Mouse (Mus musculus) CH12.LX (cell line): Measurements from ENCODE around the gene Inpp5a. TPM values are rescaled to one million over a fixed set of nuclear protein-coding genes. Genes with fewer than 3 reads are reported as not detected.
"Not testable (repeated sequence)": the region's sequence is repeated elsewhere in the genome, so short reads cannot be mapped to it uniquely, and the experiment has no call there.

Experiments used
- DNase-seq: peaks from one replicate; pipeline ENCODE4 v3.0.0-alpha.2; 2013; ENCODE audit errors: extremely low read depth
- H3K27ac ChIP-seq: 2 replicates; pipeline ENCODE4 v1.5.1; 2012; ENCODE audit warnings: low read depth, mild to moderate bottlenecking, control low read depth, moderate library complexity; ENCODE audit not compliant: insufficient read depth
- H3K27me3 ChIP-seq: replicated peaks from 2 replicates; pipeline ENCODE3; 2012; ENCODE audit warnings: inconsistent platforms
- H3K36me3 ChIP-seq, 2 experiments: replicated peaks in 1 of 2; 2 replicates each; pipeline versions ENCODE3 to v1.6.1; 2012; ENCODE audit warnings: inconsistent platforms in 1 of 2, low read length in 1 of 2, mild to moderate bottlenecking in 1 of 2, mixed read lengths in 1 of 2, moderate library complexity in 1 of 2; ENCODE audit not compliant: control insufficient read depth in 1 of 2, insufficient read depth in 1 of 2
- H3K4me1 ChIP-seq, 2 experiments: 2 replicates each; pipeline ENCODE4 v1.6.1; 2012; ENCODE audit warnings: inconsistent platforms in 1 of 2, moderate library complexity in 1 of 2; ENCODE audit not compliant: insufficient read depth in 2 of 2, control insufficient read depth in 1 of 2
- H3K4me2 ChIP-seq: 2 replicates; pipeline ENCODE4 v1.6.1; 2012; ENCODE audit warnings: low read depth, mild to moderate bottlenecking, control low read depth; ENCODE audit not compliant: poor library complexity, insufficient read depth, severe bottlenecking
- H3K4me3 ChIP-seq, 3 experiments: fragments of 150-350 bp in 1 of 3; sonication (generic) in 1 of 3; replicated peaks in 1 of 3; 2 replicates each; pipeline versions ENCODE3 to v1.5.1; 2011 to 2012; ENCODE audit warnings: low read depth in 2 of 3, low read length in 2 of 3, mild to moderate bottlenecking in 2 of 3, moderate library complexity in 2 of 3, control low read depth in 1 of 3, improper control_type of control experiment in 1 of 3, inconsistent platforms in 1 of 3, mixed read lengths in 1 of 3; ENCODE audit not compliant: poor library complexity in 1 of 3
- H3K79me2 ChIP-seq: replicated peaks from 2 replicates; pipeline ENCODE4 v1.6.1; 2012; ENCODE audit warnings: mild to moderate bottlenecking, moderate library complexity; ENCODE audit not compliant: control insufficient read depth, poor library complexity, insufficient read depth, severe bottlenecking; ENCODE audit errors: extremely low read depth
- H3K9ac ChIP-seq: 2 replicates; pipeline ENCODE4 v1.6.1; 2012; ENCODE audit warnings: low read depth, mild to moderate bottlenecking, control low read depth, moderate library complexity; ENCODE audit not compliant: insufficient read depth
- H3K9me3 ChIP-seq: replicated peaks from 2 replicates; pipeline ENCODE3; 2012; ENCODE audit warnings: low read length, inconsistent platforms, mixed read lengths
- BHLHE40 ChIP-seq: IDR thresholded peaks from 2 replicates; pipeline ENCODE4 v1.6.1; 2011; ENCODE audit warnings: mild to moderate bottlenecking, low read depth, low read length, improper control_type of control experiment
- CHD2 ChIP-seq: IDR thresholded peaks from 2 replicates; pipeline ENCODE4 v1.6.1; 2011; ENCODE audit warnings: low read length, improper control_type of control experiment
- E2F4 ChIP-seq: IDR thresholded peaks from 2 replicates; pipeline ENCODE4 v1.6.1; 2011; ENCODE audit warnings: low read depth, low read length, improper control_type of control experiment; ENCODE audit not compliant: insufficient replicate concordance
- ELF1 ChIP-seq: IDR thresholded peaks from 2 replicates; pipeline ENCODE4 v1.6.1; 2014; ENCODE audit warnings: low read depth, mild to moderate bottlenecking, inconsistent platforms, low read length, improper control_type of control experiment
- ETS1 ChIP-seq: conservative IDR thresholded peaks from 2 replicates; pipeline ENCODE4 v1.6.1; 2012; ENCODE audit warnings: low read depth, mild to moderate bottlenecking, inconsistent platforms, low read length, improper control_type of control experiment, moderate library complexity
- HCFC1 ChIP-seq: IDR thresholded peaks from 2 replicates; pipeline ENCODE4 v1.6.1; 2012; ENCODE audit warnings: low read depth, mild to moderate bottlenecking, inconsistent platforms, low read length, improper control_type of control experiment
- KAT2A ChIP-seq: IDR thresholded peaks from 2 replicates; pipeline ENCODE4 v1.6.1; 2012; ENCODE audit warnings: low read length, improper control_type of control experiment, inconsistent platforms; ENCODE audit not compliant: insufficient replicate concordance
- MAFK ChIP-seq: IDR thresholded peaks from 2 replicates; pipeline ENCODE4 v1.6.1; 2011; ENCODE audit warnings: low read length, improper control_type of control experiment; ENCODE audit not compliant: insufficient replicate concordance
- MAZ ChIP-seq: IDR thresholded peaks from 2 replicates; pipeline ENCODE4 v1.6.1; 2012; ENCODE audit warnings: low read depth, mild to moderate bottlenecking, inconsistent platforms, low read length, improper control_type of control experiment, moderate library complexity
- MXI1 ChIP-seq: IDR thresholded peaks from 2 replicates; pipeline ENCODE4 v1.6.1; 2011; ENCODE audit warnings: mild to moderate bottlenecking, low read depth, low read length, improper control_type of control experiment
- MYC ChIP-seq: IDR thresholded peaks from 2 replicates; pipeline ENCODE4 v1.6.1; 2011; ENCODE audit warnings: low read depth, mild to moderate bottlenecking, improper control_type of control experiment, low read length
- NRF1 ChIP-seq: IDR thresholded peaks from 2 replicates; pipeline ENCODE4 v1.6.1; 2014; ENCODE audit warnings: low read depth, mild to moderate bottlenecking, inconsistent platforms, low read length, improper control_type of control experiment, moderate library complexity
- POLR2A ChIP-seq: IDR thresholded peaks from 2 replicates; pipeline ENCODE4 v1.6.1; 2011; ENCODE audit warnings: low read depth, mild to moderate bottlenecking, improper control_type of control experiment, low read length
- RAD21 ChIP-seq: IDR thresholded peaks from 2 replicates; pipeline ENCODE4 v1.6.1; 2011; ENCODE audit warnings: low read depth, mild to moderate bottlenecking, low read length, improper control_type of control experiment, moderate library complexity
- SIN3A ChIP-seq: IDR thresholded peaks from 2 replicates; pipeline ENCODE4 v1.6.1; 2012; ENCODE audit warnings: low read length, improper control_type of control experiment, inconsistent platforms
- SMC3 ChIP-seq: IDR thresholded peaks from 2 replicates; pipeline ENCODE4 v1.6.1; 2011; ENCODE audit warnings: low read depth, low read length, improper control_type of control experiment
- TCF12 ChIP-seq: IDR thresholded peaks from 2 replicates; pipeline ENCODE4 v1.6.1; 2014; ENCODE audit warnings: low read depth, mild to moderate bottlenecking, inconsistent platforms, low read length, improper control_type of control experiment
- ZC3H11A ChIP-seq: IDR thresholded peaks from 2 replicates; pipeline ENCODE4 v1.6.1; 2012; ENCODE audit warnings: low read depth, mild to moderate bottlenecking, inconsistent platforms, low read length, improper control_type of control experiment
- ZNF384 ChIP-seq: IDR thresholded peaks from 2 replicates; pipeline ENCODE4 v1.6.1; 2012; ENCODE audit warnings: low read depth, low read length, improper control_type of control experiment, inconsistent platforms
- dilution Hi-C: fragments of 300-500 bp; cut with MboI; formaldehyde crosslinking; loops from 2 replicates; pipeline ENCODE4 v1.14.3; 2020; ENCODE audit warnings: low sequenced_read_pairs; ENCODE audit not compliant: extremely low pct_unique_long_range_greater_than_20kb, extremely low pct_ligation_motif_present
- in situ Hi-C: fragments of 300-500 bp; cut with MboI; formaldehyde crosslinking; loops from 3 replicates; pipeline ENCODE4 v1.14.3; 2019; ENCODE audit warnings: low sequenced_read_pairs, low pct_ligation_motif_present, low pct_unique_long_range_greater_than_20kb, mixed read lengths
- polyA plus RNA-seq: library from polyadenylated mRNA; unstranded; fragments of >175 nt; gene quantifications from 2 replicates; pipeline ENCODE4 v1.2.1, GENCODE M21; 2012; ENCODE audit warnings: low read depth; ENCODE audit not compliant: insufficient read length
- total RNA-seq, 2 experiments: library from RNA; depleted of rRNA; stranded (reverse); fragments of 300-350 nt in 1 of 2; fragments of >200 nt in 1 of 2; gene quantifications; 2 replicates each; pipeline ENCODE4 v1.2.3; 2012 to 2014

Gene Inpp5a
- total and polyA plus RNA-seq, 3 experiments, result 1.7 to 5.4 (median 3.0) TPM

GRCm38 (mm10) chr7:139422827-139423226 lies 33.9 kb downstream of the Inpp5a start:
- Histone ChIP-seq H3K4me3 (no peak overlapping the region), H3K79me2 (no peaks in the 10 kb centered on the region), H3K27ac (no peak overlapping the region), H3K9ac (no peak overlapping the region), H3K4me2 (no peak overlapping the region)
- no peak for DNase-seq
- TF ChIP-seq SMC3, result no peak
- TF ChIP-seq HCFC1, result no peak
- TF ChIP-seq BHLHE40, result no peak
- TF ChIP-seq SIN3A, result no peak
- TF ChIP-seq ZNF384, result no peak
- TF ChIP-seq ETS1, result no peak
- TF ChIP-seq CHD2, result no peak
- no peak for TF ChIP-seq NRF1
- no peak for TF ChIP-seq KAT2A
- no peak for TF ChIP-seq MYC
- TF ChIP-seq MXI1, result no peak
- TF ChIP-seq MAZ, result no peak
- no peak for TF ChIP-seq ELF1
- TF ChIP-seq RAD21, result no peak
- no peak for TF ChIP-seq TCF12
- TF ChIP-seq POLR2A, result no peak
- TF ChIP-seq ZC3H11A, result no peak
- no peak for TF ChIP-seq E2F4
- TF ChIP-seq, all 38 proteins: peak for 0
- Histone ChIP-seq H3K4me1 (peaks cover 7 to 17% of the 10 kb centered on the region in 2 experiments), H3K36me3 (peaks cover 0 to 8% of the 10 kb centered on the region in 2 experiments), H3K9me3 (peaks cover 8% of the 10 kb centered on the region), H3K27me3 (no peaks in the 10 kb centered on the region)
- dilution Hi-C loops (no loop called here), in situ Hi-C loops (no loop called here)

DNA sequence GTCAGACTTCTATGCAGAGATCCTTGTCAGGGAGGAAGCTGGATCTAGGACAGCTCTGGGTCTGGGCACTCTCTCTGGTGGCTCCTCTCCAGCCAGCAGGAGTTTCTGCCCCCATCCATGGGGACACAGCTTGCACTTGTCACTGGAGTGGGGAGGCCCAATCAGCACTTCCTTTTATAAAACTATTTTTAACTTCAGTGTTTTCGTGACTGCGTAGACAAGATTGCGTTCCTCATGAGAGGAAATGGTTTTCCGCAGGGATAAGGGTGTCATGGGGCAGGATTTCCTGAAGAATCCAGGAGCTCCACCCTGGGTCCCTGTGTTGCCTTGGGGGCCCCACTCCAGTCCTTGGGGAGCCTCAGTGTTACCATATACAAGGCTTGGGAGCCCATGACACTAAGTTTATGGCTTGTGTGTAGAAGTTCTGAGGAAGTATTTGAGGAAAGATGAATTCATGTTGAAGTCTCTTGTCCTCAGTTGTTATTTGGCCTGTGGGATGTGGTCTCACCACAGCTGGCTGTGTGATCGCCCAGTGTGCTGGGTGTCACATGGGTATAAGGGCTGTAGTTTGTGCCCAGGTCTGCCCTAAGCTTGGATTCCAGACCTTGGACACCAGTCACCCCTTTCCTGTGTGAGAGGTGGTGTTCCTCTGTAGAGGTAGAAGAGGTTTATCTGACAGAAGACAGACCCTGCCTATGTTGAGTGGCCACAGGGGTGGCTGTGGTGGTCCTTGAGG lies 45.4 kb downstream of the Inpp5a start:
- dilution Hi-C loops (no loop called here), in situ Hi-C loops (no loop called here)
- Histone ChIP-seq H3K27ac (no peak overlapping the region), H3K9me3 (no peaks in the 10 kb centered on the region), H3K4me2 (no peak overlapping the region), H3K9ac (no peak overlapping the region), H3K79me2 (no peaks in the 10 kb centered on the region), H3K4me1 (no peaks in the 10 kb centered on the region), H3K4me3 (no peak overlapping the region), H3K36me3 (no peaks in the 10 kb centered on the region), H3K27me3 (no peaks in the 10 kb centered on the region)
- no peak for TF ChIP-seq MAFK
- DNase-seq, result no peak

DNA sequence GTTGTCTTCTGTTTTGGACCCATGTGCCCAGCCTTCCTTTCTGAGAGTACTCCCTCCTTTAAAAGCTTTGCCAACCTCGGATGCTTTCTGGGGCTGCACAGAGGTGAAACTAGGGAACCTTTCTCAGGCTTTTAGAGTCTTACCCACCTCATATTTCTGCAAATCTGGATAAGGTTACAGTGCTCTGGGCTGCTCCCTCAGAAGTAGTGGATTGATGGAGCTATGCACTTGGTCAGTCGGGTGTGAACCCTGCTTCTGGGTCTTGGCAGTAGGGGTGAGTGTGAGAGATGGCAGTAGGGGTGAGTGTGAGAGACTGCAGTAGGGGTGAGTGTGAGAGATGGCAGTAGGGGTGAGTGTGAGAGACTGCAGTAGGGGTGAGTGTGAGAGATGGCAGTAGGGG lies 46.0 kb downstream of the Inpp5a start:
- dilution Hi-C loops, result not testable (repeated sequence)

More for the DNA sequence above, 46.0 kb downstream of the Inpp5a start:
- H3K27me3 ChIP-seq, H3K27ac ChIP-seq, H3K79me2 ChIP-seq, H3K4me3 ChIP-seq, H3K9me3 ChIP-seq, H3K9ac ChIP-seq, H3K36me3 ChIP-seq, DNase-seq, H3K4me2 ChIP-seq, in situ Hi-C loops, H3K4me1 ChIP-seq: not testable (repeated sequence)
